Mouse (Mus musculus): Measurements from ENCODE around the gene Lrmp.
"Not testable (repeated sequence)": the region's sequence is repeated elsewhere in the genome, so short reads cannot be mapped to it uniquely, and the experiment has no call there.

GRCm38 (mm10) chr6:145093038-145093622 is 22.3 kb upstream of the Lrmp start:
- not testable (repeated sequence) for TF ChIP-seq CTCF (IDR thresholded peaks at IDR 0.05; ENCODE audit: low read depth, low read length); POLR2A (IDR thresholded peaks at IDR 0.05; ENCODE audit: insufficient read depth, low read length); EP300 (IDR thresholded peaks at IDR 0.05; ENCODE audit: insufficient read depth, low read depth, low read length)

Data from ES-Bruce4 (cell line).